Mouse (Mus musculus) myocyte (in vitro differentiated cells): ENCODE data around the gene Jazf1. TPM values are rescaled to one million over a fixed set of nuclear protein-coding genes. Genes with fewer than 3 reads are reported as not detected.

Source experiments
- H3K27me3 ChIP-seq: one replicate; pipeline ENCODE4 v1.6.1; 2011; ENCODE audit not compliant: control insufficient read depth, insufficient read depth, insufficient read length
- H3K36me3 ChIP-seq: one replicate; pipeline ENCODE4 v1.6.1; 2011; ENCODE audit not compliant: control insufficient read depth, insufficient read depth
- H3K4me2 ChIP-seq: one replicate; pipeline ENCODE4 v1.6.1; 2011; ENCODE audit warnings: low read depth, control low read depth
- H3K4me3 ChIP-seq: one replicate; pipeline ENCODE4 v1.5.1; 2011; ENCODE audit warnings: mild to moderate bottlenecking, control low read depth, moderate library complexity
- H3K79me2 ChIP-seq: one replicate; pipeline ENCODE4 v1.6.1; 2011; ENCODE audit not compliant: control insufficient read depth, insufficient read depth
- H3ac ChIP-seq: one replicate; pipeline ENCODE4 v1.6.1; 2011; ENCODE audit not compliant: control insufficient read depth, insufficient read length
- CEBPB ChIP-seq: IDR thresholded peaks from 2 replicates; pipeline ENCODE4 v1.6.1; 2011; ENCODE audit warnings: mild to moderate bottlenecking, moderate library complexity; ENCODE audit not compliant: poor library complexity, insufficient read depth, severe bottlenecking
- E2F4 ChIP-seq: IDR thresholded peaks from one replicate; pipeline ENCODE4 v1.6.1; 2011; ENCODE audit warnings: mild to moderate bottlenecking, control low read depth, moderate library complexity; ENCODE audit not compliant: insufficient read depth
- MAX ChIP-seq: IDR thresholded peaks from one replicate; pipeline ENCODE4 v1.6.1; 2011; ENCODE audit warnings: low read depth, mild to moderate bottlenecking, control low read depth
- MYOD1 ChIP-seq, 3 experiments: IDR thresholded peaks; one replicate each; pipeline ENCODE4 v1.6.1; 2011; ENCODE audit warnings: control low read depth in 2 of 3, low read depth in 2 of 3, mild to moderate bottlenecking in 2 of 3, moderate library complexity in 1 of 3; ENCODE audit not compliant: insufficient read length in 2 of 3, control insufficient read depth in 1 of 3
- MYOG ChIP-seq, 3 experiments: IDR thresholded peaks; one replicate each; pipeline ENCODE4 v1.6.1; 2011; ENCODE audit warnings: control low read depth in 2 of 3, low read depth in 2 of 3, mild to moderate bottlenecking in 2 of 3; ENCODE audit not compliant: insufficient read length in 2 of 3, control insufficient read depth in 1 of 3, insufficient read depth in 1 of 3
- POLR2A ChIP-seq: IDR thresholded peaks from one replicate; pipeline ENCODE4 v1.6.1; 2011; ENCODE audit warnings: low read depth, mild to moderate bottlenecking, control low read depth, moderate library complexity; ENCODE audit not compliant: insufficient read length
- POLR2AphosphoS2 ChIP-seq: IDR thresholded peaks from one replicate; pipeline ENCODE4 v1.6.1; 2011; ENCODE audit warnings: low read depth, control low read depth; ENCODE audit not compliant: insufficient read length
- REST ChIP-seq: IDR thresholded peaks from one replicate; pipeline ENCODE4 v1.6.1; 2011; ENCODE audit warnings: mild to moderate bottlenecking, control low read depth, moderate library complexity; ENCODE audit not compliant: insufficient read depth, insufficient read length
- SRF ChIP-seq: IDR thresholded peaks from one replicate; pipeline ENCODE4 v1.6.1; 2011; ENCODE audit warnings: low read depth; ENCODE audit not compliant: control insufficient read depth, insufficient read length
- TCF12 ChIP-seq: IDR thresholded peaks from one replicate; pipeline ENCODE4 v1.6.1; 2011; ENCODE audit warnings: mild to moderate bottlenecking, control low read depth; ENCODE audit not compliant: poor library complexity, insufficient read depth, severe bottlenecking
- TCF3 ChIP-seq: IDR thresholded peaks from one replicate; pipeline ENCODE4 v1.6.1; 2011; ENCODE audit warnings: low read depth, control low read depth; ENCODE audit not compliant: insufficient read length
- USF1 ChIP-seq: IDR thresholded peaks from one replicate; pipeline ENCODE4 v1.6.1; 2011; ENCODE audit warnings: low read depth, mild to moderate bottlenecking, control low read depth, moderate library complexity
- polyA plus RNA-seq: library from polyadenylated mRNA; unstranded; fragments of >200 nt; fragmentation: generic; extraction: Trizol; gene quantifications from one replicate; pipeline ENCODE4 v1.2.1, GENCODE M21; 2012; ENCODE audit warnings: missing spikeins

Gene Jazf1
- polyA plus RNA-seq, 1 experiment = 0.01 TPM

GRCm38 (mm10) chr6:53032730-53033484 lies 35.5 kb downstream of the Jazf1 start:
- Histone ChIP-seq H3K4me2 (no peak overlapping the region), H3K79me2 (no peaks in the 10 kb centered on the region), H3ac (no peak overlapping the region), H3K27me3 (peaks cover 4% of the 10 kb centered on the region), H3K36me3 (no peaks in the 10 kb centered on the region), H3K4me3 (no peak overlapping the region)
- TF ChIP-seq SRF (no peak), REST (no peak), CEBPB (no peak), USF1 (no peak), POLR2A (no peak), MYOG (IDR thresholded peaks at IDR 0.05; ENCODE audit: control insufficient read depth in 1 of 3, insufficient read depth in 1 of 3, insufficient read length in 2 of 3, low read depth in 2 of 3) (no peak), E2F4 (no peak), MYOD1 (IDR thresholded peaks at IDR 0.05; ENCODE audit: control insufficient read depth in 1 of 3, insufficient read length in 2 of 3, low read depth in 2 of 3) (no peak), MAX (no peak), TCF3 (no peak), TCF12 (no peak), POLR2AphosphoS2 (no peak)

DNA sequence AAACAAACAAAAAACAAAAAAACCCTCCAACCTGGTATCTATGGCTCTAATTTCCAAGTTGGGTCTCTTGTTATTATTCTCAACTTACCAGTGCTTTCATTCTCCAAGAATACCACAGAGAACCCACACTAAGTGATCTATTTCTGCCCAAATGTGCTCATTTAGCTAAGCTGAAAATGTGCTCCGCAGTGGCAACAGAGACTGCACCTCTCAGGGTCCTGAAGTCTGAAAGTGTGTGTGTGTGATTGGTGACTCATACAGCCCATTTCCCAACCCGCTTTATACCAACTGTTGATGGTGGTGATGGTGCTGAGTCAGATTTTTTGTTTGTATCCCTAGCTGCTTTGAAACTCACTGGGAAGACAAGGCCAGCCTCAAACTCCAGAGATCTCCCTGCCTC lies 46.4 kb downstream of the Jazf1 start:
- Histone ChIP-seq H3K79me2 (no peaks in the 10 kb centered on the region), H3K4me2 (no peak overlapping the region)

DNA sequence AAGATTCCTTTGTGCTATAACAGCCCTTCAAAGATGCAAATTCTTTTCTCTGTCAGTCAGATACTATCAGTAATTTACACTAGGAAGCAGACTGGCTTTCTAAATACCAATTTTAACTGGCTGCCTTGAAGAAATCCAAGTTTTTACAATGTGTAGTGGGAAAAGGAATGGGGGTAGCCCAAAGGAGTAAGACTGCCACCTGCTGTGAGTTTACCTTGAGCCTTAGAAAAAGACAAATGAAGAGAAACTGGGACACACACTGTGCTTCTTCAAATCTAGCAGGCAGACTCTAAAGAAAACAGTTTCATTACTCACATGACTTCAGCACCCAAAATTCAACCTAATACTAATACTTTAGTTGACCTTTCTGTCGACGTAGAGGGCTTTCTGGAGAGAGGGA lies 47.4 kb downstream of the Jazf1 start:
- TF ChIP-seq TCF3 (no peak), MYOD1 (IDR thresholded peaks at IDR 0.05; ENCODE audit: control insufficient read depth in 1 of 3, insufficient read length in 2 of 3, low read depth in 2 of 3) (no peak), MYOG (IDR thresholded peaks at IDR 0.05; ENCODE audit: control insufficient read depth in 1 of 3, insufficient read depth in 1 of 3, insufficient read length in 2 of 3, low read depth in 2 of 3) (no peak), MAX (no peak)
- Histone ChIP-seq H3ac (no peak overlapping the region), H3K79me2 (no peaks in the 10 kb centered on the region), H3K4me2 (no peak overlapping the region), H3K27me3 (peaks cover under 1% of the 10 kb centered on the region), H3K36me3 (no peaks in the 10 kb centered on the region), H3K4me3 (no peak overlapping the region)

More for the DNA sequence above, 46.4 kb downstream of the Jazf1 start:
- no peak overlapping the region for H3K4me3 ChIP-seq
- no peaks in the 10 kb centered on the region for H3K36me3 ChIP-seq
- TF ChIP-seq POLR2AphosphoS2 = no peak
- no peak for TF ChIP-seq TCF12
- no peak for TF ChIP-seq E2F4
- no peak for TF ChIP-seq POLR2A
- no peak for TF ChIP-seq SRF
- no peak for TF ChIP-seq MAX
- TF ChIP-seq CEBPB = no peak
- no peak for TF ChIP-seq MYOD1 (IDR thresholded peaks at IDR 0.05; ENCODE audit: control insufficient read depth in 1 of 3, insufficient read length in 2 of 3, low read depth in 2 of 3)
- TF ChIP-seq REST = no peak
- TF ChIP-seq USF1 = no peak
- no peak for TF ChIP-seq MYOG (IDR thresholded peaks at IDR 0.05; ENCODE audit: control insufficient read depth in 1 of 3, insufficient read depth in 1 of 3, insufficient read length in 2 of 3, low read depth in 2 of 3)
- no peak for TF ChIP-seq TCF3
- H3ac ChIP-seq = no peak overlapping the region
- H3K27me3 ChIP-seq = no peaks in the 10 kb centered on the region

DNA sequence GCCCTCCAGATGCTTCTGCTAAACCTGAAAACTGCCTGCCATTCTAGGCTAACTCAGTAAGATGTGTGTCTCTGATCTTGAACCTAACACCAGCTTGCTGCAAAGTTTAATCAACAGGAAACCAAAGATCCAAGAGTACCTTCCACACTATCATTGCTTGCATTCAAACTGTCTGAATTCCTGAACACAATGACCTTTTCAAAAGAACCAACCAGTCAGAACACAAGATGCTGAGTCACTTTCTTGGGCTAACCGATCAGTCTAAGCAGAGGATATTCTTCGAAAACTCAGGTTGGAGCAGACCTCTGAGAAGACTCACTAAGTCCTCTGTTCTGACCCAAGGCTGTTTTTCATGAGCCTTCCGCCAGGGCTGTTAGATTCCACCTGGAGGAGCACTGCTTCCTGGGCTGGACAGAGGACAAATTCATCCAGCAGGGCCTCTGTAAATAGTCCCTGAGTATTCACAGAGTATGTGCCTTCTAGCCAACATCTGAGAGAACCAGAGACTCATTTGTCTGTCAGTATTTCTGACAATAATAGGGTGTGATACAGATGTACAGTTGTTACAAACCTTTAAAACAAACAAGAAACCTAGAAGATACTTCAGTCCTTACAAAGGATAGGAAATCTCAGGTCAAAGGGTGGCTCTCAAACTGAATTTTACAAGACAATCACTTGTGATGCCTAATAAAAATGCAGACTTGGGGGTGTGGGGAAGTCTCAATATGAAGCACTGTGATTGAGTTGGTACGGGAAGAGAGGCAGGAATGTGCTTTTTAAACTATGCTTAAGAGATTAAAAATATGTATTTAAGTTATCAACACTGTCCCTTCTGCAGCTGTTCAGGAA lies 50.9 kb downstream of the Jazf1 start:
- no peaks in the 10 kb centered on the region for H3K79me2 ChIP-seq
- no peak overlapping the region for H3K4me3 ChIP-seq
- H3K36me3 ChIP-seq = no peaks in the 10 kb centered on the region
- no peak overlapping the region for H3ac ChIP-seq
- TF ChIP-seq MAX = no peak
- no peak for TF ChIP-seq POLR2AphosphoS2
- TF ChIP-seq MYOD1 (IDR thresholded peaks at IDR 0.05; ENCODE audit: control insufficient read depth in 1 of 3, insufficient read length in 2 of 3, low read depth in 2 of 3) = no peak
- TF ChIP-seq REST = no peak
- no peak for TF ChIP-seq CEBPB
- no peak for TF ChIP-seq USF1
- TF ChIP-seq TCF3 = no peak
- TF ChIP-seq SRF = no peak
- TF ChIP-seq POLR2A = no peak
- no peak for TF ChIP-seq TCF12
- TF ChIP-seq MYOG (IDR thresholded peaks at IDR 0.05; ENCODE audit: control insufficient read depth in 1 of 3, insufficient read depth in 1 of 3, insufficient read length in 2 of 3, low read depth in 2 of 3) = no peak
- TF ChIP-seq E2F4 = no peak
- peaks cover 5% of the 10 kb centered on the region for H3K27me3 ChIP-seq
- H3K4me2 ChIP-seq = no peak overlapping the region
